Mouse (Mus musculus): ENCODE results near the gene Eps8.

The Eps8 gene

DNA sequence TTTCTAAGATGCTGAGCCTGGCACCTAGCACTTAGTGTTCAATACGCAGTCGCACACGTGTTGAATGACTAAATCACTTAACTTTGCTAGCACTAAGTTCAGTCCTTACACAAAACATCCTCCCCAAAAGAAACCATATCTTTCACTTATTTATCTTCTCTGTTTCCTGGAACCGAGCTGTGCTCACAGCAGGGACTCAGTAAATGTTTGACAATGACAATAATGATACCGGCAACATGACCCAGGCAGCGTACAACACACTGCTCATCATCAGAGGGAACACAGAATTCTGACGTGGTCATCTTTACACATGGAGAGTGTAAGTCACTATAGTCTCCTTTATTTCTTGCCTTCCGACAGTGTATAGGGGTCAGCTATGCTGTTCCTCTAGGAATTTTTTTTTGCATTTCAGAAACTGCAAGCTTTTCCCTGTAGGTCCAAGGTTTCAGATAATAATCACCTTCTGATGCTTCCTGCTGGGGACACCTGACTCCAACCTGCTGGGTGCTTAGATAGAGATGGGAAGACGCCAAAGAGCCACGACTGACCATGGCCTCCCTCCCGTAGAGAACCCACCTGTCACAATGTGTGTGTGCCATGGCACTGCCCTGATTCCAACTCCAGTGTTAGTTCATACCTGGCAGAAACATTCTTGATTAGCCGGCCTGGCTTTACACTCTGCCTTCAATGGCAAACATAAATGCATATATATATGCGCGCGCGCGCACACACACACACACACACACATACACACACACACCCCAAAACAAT lies 46.3 kb downstream of the Eps8 start:
- DNase-seq: peak; percentile 96 to 97

DNA sequence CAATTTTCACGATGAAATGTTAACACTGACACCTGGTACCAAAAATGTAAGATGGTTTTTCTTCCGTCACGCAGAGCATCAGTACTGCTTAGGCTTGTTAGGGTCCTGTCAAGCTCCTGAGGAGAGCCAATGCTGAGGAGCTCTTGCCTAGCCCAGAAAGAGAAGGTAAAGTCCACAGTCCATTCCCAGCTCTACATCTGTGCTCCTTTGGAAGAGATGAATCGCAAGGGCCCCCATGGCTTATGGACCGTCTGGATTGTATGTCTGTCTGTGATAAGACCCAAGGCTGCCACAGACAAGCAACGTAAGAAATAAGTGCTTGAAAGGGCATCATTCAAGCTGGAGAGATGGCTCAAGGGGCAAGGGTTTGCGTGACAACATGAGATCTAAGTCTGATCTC lies 48.1 kb downstream of the Eps8 start:
- DNase-seq: no peak

DNA sequence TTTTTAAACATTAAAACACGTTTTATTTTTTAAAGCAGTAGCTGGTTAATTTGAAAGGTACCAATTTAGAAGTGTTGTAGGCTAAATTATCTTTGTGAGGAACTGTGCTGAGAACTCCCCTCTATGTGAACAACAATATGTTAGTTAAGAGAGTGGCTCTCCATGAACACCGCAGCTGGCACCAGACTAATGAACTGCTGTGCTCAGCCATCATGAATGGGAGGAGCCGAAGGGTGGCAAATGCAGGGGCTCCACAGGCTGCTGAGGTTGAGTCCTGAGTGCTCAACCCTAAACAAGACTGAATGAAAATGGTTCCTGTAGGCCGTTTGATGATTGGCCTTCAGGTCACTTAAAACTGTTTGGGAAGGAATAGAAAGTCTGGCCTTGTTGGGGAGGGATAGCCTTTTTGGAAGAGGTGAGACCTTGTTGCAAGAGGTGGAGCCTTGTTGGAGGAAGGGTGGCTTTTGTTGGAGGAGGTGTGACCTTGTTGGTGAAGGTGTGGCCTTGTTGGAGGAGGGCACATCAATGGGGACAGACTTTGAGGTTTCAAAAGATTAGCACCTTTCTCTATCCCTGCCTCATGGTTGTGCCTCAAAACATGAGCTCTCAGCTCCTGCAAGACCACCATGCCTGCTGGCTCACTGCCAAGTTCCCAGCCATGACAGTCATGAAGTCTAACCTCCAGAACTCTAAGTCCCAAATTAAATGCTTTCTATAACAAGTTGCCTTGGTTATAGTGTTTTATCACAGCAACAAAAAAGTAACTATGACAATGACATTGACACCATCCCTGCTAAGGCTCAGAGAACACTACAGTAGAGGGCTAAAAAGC lies 50.0 kb downstream of the Eps8 start:
- peak in 1 of 2 experiments; percentile 61 for DNase-seq

DNA sequence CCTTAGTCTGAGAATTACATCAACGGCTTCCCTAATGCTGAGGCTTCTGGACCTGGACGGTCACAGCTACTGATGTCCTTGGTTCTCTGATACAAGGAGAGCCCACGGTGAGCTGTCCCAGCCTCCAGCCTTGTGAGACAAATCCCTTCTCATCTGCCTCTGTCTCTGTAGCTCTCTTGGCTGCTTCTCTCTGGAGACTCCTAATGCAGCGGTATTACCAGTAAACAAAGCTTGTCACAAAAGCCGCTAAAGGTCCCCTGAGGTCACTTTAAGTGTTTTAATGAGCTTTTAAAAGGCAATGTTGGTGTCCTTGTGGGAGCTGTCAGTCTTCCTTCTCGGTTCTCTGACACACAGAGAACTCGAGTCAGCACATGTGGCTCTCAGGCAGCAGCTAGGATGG lies 56.4 kb downstream of the Eps8 start:
- no peak for DNase-seq

GRCm38 (mm10) chr6:137597442-137598058 lies 57.1 kb downstream of the Eps8 start:
- no peak for DNase-seq

DNA sequence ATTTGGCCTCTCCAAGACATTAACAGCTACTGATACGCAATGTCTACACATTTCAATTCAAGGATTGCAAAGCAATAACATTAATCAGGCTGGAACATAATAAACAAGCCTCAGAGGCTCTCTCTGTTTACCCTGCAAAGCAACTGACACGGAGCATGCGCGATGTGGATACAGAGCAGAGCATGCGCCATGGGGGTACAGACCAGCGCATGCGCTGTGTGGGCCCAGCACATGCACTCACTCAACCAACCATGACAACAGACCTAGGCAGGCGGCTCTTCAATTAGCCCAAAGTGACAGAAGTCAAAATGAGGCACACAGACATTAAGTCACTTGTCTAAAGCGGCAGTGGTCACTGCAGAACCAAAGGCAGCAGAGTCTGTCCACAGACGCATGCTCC lies 62.1 kb downstream of the Eps8 start:
- no peak for DNase-seq

DNA sequence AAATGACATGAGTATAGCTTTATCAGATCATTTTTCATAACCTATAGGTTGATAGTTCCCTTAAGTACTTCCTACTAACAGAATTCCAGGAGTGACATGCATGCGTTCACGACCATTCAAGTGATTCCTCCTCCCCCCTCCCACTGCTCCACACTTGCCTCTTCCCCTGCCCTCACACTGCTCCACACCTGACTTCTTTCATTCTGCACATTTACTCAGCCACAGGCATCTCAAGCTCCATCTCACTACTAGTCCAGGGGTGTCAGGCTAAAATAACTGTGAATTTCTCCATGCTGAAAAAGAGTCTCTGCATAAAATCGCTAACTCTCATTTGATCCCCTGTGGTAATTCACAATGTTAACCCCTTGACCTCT lies 65.4 kb downstream of the Eps8 start:
- DNase-seq: no peak

DNA sequence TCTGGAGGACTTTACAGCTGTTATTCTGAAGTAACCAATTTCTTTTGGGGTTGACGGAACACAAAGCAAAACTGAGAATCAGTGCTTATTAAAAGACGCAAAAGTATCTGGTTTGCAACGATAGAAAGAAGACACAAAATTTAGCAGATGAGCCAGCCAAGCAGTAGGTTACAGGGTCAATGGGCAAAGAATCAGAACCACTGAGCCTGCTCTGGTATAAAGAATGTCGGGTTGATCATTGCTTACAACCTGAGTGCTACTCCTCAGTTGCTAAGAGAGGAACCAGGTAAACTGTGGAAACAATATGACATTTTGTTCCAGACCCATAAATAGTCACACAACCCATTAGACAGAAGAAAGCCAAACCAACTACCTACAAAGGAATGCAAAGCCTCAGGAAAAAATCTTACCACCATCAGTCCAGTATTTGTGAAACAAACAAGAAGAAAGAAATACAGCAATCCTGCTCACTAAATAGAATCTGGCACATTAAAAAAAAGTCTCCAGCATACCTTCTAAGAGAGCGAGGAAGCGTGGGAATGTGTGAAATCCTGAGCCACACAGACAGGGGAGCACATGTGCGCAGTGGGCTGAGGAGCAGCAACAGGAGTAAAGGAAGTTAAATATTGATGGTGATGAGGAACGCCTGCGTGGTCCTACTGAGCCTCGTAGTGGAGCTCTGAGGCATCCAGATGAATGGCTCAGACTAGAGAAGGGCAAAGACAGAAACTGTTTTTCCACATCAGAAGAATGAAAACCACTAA lies 66.0 kb downstream of the Eps8 start:
- no peak for DNase-seq

DNA sequence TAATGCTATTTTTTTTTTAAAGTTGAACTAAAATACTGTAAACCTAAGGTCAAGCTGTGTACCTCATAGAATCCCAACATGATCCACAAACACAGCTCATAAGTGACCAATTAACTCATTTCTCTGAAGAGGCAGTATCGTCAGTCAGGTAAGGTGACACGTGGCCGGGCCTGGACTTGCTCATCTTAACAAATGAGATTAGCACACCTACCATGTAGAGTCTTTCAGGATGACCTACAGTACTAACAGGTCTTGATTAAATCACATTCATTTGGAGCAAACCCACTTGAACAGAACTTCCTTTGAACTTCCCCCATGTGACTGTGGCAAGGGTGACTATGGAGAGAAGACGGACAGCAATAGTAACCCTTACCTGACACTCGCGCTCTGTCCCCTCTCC lies 66.8 kb downstream of the Eps8 start:
- no peak for DNase-seq

GRCm38 (mm10) chr6:137585229-137585628 lies 69.4 kb downstream of the Eps8 start:
- no peak for DNase-seq

DNA sequence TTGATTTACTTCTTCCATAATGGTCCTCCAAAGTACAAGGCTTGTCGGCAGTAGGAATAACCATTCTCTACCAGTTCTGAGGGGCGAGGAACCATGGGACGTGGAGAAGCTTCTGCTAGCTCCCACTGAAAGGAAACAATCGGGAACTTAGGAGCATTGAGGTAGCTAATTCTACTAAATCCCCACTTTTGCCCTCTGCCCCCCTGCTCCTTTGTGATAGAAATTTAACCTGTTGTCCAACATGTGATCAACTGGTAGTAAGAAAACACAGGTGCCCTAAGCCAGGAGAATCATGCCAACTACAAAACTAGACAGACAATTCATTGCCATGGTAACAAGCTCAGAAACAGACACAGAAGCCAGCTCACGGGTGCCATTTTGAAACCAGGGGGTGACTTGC lies 71.6 kb downstream of the Eps8 start:
- DNase-seq: no peak

GRCm38 (mm10) chr6:137582207-137582889 lies 72.3 kb downstream of the Eps8 start:
- DNase-seq: no peak

GRCm38 (mm10) chr6:137581331-137582010 lies 73.2 kb downstream of the Eps8 start:
- DNase-seq: no peak

- no peak for DNase-seq
Observed at GRCm38 (mm10) chr6:137580503-137580902, 74.2 kb downstream of the Eps8 start.

DNA sequence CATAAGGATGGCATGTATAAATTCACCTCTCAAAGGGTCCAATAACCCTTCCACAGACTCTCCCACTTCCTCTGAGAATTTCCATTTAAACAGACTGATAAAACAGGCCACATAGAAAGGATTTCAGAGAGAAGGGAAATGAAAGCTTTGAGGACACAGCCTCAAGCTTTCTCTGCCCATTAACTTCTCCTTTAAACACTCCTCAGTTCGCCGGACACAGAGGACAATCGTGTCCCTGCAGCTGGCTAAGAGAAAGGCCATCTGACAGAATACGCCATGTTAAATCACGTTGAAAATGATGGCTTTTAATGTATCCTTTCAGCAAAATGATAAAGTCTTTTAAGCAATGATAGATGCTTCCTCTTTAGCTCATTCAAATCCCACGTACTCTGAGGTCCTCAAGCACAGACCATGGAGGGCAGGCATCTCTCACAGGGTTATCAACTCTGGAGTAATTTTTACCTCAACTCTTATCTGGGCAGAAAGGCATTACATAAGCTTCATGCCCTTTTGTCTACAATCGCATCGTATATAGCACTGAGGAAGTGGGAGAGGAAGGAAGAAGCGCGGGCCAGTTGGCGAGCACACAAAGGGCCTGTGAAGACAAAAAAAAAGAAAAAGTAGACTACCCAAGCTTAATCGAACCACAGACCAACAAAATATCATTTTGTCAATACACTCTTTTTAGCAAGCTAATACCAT lies 77.9 kb downstream of the Eps8 start:
- no peak for DNase-seq

GRCm38 (mm10) chr6:137576091-137576490 lies 78.6 kb downstream of the Eps8 start:
- DNase-seq: no peak

DNA sequence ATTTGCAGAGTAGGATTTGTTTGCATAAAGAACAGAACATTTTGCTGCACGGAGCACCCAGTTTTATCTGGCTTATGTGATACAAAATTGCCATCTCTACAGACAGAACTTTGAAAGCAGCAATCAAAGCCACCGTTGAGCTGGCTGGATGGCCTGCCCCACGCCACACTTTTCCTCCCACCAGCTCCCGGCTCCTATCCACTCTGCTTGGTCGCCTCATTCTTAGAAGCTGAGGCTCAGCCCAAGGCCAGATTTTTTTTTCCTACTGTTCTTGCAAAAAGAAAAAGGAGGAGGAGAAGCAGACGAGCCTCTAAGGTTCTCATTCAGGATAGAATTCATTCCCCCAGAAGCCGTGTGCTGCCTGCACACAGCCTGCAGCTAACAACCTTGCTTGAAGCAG lies 80.8 kb downstream of the Eps8 start:
- no peak for DNase-seq

- no peak for DNase-seq
Observed at GRCm38 (mm10) chr6:137570718-137571131, 84.0 kb downstream of the Eps8 start.

DNA sequence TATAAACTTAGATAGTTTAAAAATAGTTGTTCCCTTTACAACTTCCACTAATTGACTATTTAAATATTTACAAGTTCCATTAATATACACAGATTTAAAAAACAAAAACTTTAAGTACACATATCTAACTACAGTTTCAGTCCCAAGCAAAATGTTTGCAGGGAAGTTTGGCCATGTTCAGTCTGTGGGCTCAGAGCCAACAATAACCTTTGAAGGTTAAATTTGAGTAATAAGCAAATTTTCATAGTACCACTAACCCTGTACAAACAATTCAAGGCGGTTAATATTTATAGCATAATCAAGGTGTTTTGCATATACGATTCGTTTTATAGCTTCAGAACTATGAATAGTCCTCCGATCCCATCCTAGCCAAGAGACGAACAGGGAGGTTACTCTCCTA lies 84.7 kb downstream of the Eps8 start:
- DNase-seq: no peak

GRCm38 (mm10) chr6:137569071-137569470 lies 85.6 kb downstream of the Eps8 start:
- no peak for DNase-seq

DNA sequence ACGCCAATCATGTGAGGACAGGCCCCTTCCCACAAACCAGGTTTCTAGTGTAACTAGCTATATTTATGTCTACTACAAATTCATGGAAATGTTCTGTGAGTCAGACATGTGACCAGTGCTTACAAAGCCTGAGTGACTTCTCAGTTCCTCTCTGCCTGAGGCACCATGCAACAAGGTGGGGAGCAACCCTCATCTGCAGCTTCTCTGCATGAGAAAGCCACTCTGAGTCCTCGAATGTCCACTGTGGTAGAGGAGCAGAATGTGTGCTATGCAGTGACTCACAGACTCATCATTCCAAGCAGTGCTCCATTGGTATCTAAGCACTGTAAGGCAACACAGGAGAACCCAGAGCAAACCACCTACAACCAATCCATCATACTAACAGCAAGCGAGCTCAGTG lies 88.8 kb downstream of the Eps8 start:
- DNase-seq: no peak

Data from cerebellum, postnatal 25 days (tissue).